Mouse (Mus musculus) G1E (cell line): Measurements from ENCODE around the gene Abhd15.

Experiments used
- CTCF ChIP-seq: IDR thresholded peaks from 2 replicates; pipeline ENCODE4 v1.5.1; 2012; ENCODE audit warnings: low read depth, low read length, inconsistent platforms, mixed read lengths
- GATA1 ChIP-seq: IDR thresholded peaks from 2 replicates; pipeline ENCODE4 v1.6.1; 2012; ENCODE audit warnings: borderline replicate concordance, low read length, inconsistent platforms, mixed read lengths
- POLR2AphosphoS5 ChIP-seq: IDR thresholded peaks from 2 replicates; pipeline ENCODE4 v1.6.1; 2012; ENCODE audit warnings: low read depth, low read length, inconsistent platforms; ENCODE audit not compliant: insufficient replicate concordance
- TAL1 ChIP-seq: conservative IDR thresholded peaks from 2 replicates; pipeline ENCODE4 v1.6.1; 2012; ENCODE audit warnings: low read depth, low read length, inconsistent platforms, mixed read lengths

DNA sequence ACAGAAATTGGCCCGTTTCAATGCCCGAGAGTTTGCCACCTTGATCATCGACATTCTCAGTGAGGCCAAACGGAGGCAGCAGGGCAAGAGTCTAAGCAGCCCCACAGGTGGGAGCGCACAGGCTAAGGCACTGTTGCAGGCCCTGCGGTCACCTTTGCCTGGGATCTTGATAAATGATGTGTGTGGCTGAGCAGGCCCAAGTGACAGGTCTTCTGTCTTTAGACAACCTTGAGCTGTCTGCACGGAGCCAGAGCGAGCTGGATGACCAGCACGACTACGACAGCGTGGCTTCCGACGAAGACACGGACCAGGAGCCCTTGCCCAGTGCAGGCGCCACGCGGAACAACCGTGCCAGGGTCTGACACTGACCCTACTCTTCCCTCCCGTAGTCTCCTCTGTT, 10.5 kb upstream of the Abhd15 start:
- no peak for TF ChIP-seq POLR2AphosphoS5
- no peak for TF ChIP-seq CTCF
- no peak for TF ChIP-seq GATA1
- no peak for TF ChIP-seq TAL1
